Mouse (Mus musculus) megakaryocyte, embryonic 14.5 days (primary cell): ENCODE results near the gene Gm21887.
"Not testable (repeated sequence)": the region's sequence is repeated elsewhere in the genome, so short reads cannot be mapped to it uniquely, and the experiment has no call there.

Experiments used
- FLI1 ChIP-seq: IDR thresholded peaks from 2 replicates; pipeline ENCODE4 v1.6.1; 2012; ENCODE audit warnings: low read length, inconsistent platforms, mixed read lengths
- GATA1 ChIP-seq: IDR thresholded peaks from 3 replicates; pipeline ENCODE4 v1.6.1; 2012; ENCODE audit warnings: mixed read lengths, low read length, inconsistent platforms, borderline replicate concordance

- TF ChIP-seq GATA1, FLI1: not testable (repeated sequence)
Observed at GRCm38 (mm10) chrX:169999226-169999883, 10.1 kb upstream of the Gm21887 start.
